Mouse (Mus musculus): ENCODE results near the gene Gm525. TPM values are rescaled to one million over a fixed set of nuclear protein-coding genes. Genes with fewer than 3 reads are reported as not detected.

Gene Gm525
- polyA plus RNA-seq, 1 experiment from 2014 or later, result 1.7 TPM

- Histone ChIP-seq H3K4me3 (ENCODE audit: low read depth, low read length) (peak overlapping the region; percentile 80), H3K9me3 (ENCODE audit: control insufficient read depth, low read length) (no peaks in the 10 kb centered on the region), H3K4me2 (replicated peaks; ENCODE audit: low read depth) (peak overlapping the region; percentile 96), H3K27me3 (ENCODE audit: control insufficient read depth, insufficient read depth, low read length) (no peaks in the 10 kb centered on the region), H3K27ac (replicated peaks) (peak overlapping the region; percentile 85), H3K36me3 (ENCODE audit: control insufficient read depth, insufficient read depth, low read length) (no peaks in the 10 kb centered on the region), H3K9ac (ENCODE audit: low read length) (peak overlapping the region; percentile 88), H3K4me1 (replicated peaks; ENCODE audit: control insufficient read depth, insufficient read depth) (peaks cover 5% of the 10 kb centered on the region; the same call in 1 of the 2 replicates)
- under 1% methylated on average over 33 of the region's 33 CpGs for WGBS
- no peak for DNase-seq (ENCODE audit: low spot score)
- TF ChIP-seq EP300 (optimal IDR thresholded peaks at IDR 0.05) (no peak), CTCF (IDR thresholded peaks at IDR 0.05; ENCODE audit: low read depth) (peak; percentile 20; the same call in 1 of the 2 replicates)
- ATAC-seq (ENCODE audit: low FRiP score, low TSS enrichment), result peak; percentile 3; the same call in 1 of the 2 replicates
These were observed 13.7 kb upstream of the Gm525 start for GRCm38 (mm10) chr11:89059919-89060422.

- under 1% methylated on average over 52 of the region's 63 CpGs for WGBS
- Histone ChIP-seq H3K27me3 (ENCODE audit: control insufficient read depth, insufficient read depth, low read length) (no peaks in the 10 kb centered on the region), H3K27ac (replicated peaks) (peak overlapping the region; percentile 85)
These were observed 13.1 kb upstream of the Gm525 start for GRCm38 (mm10) chr11:89060423-89061089.

GRCm38 (mm10) chr11:89061362-89061761 lies 12.3 kb upstream of the Gm525 start:
- H3K36me3 ChIP-seq (ENCODE audit: control insufficient read depth, insufficient read depth, low read length), result no peaks in the 10 kb centered on the region
- WGBS, result 70% methylated on average over 7 of the region's 7 CpGs
- ATAC-seq (ENCODE audit: low FRiP score, low TSS enrichment) (no peak), DNase-seq (ENCODE audit: low spot score) (no peak)
- H3K27me3 ChIP-seq (ENCODE audit: control insufficient read depth, insufficient read depth, low read length), result no peaks in the 10 kb centered on the region
- no peak overlapping the region for H3K9ac ChIP-seq (ENCODE audit: low read length)
- no peak overlapping the region for H3K4me2 ChIP-seq (replicated peaks; ENCODE audit: low read depth)
- no peak for TF ChIP-seq EP300 (optimal IDR thresholded peaks at IDR 0.05)
- no peaks in the 10 kb centered on the region for H3K9me3 ChIP-seq (ENCODE audit: control insufficient read depth, low read length)
- no peak overlapping the region for H3K4me3 ChIP-seq (ENCODE audit: low read depth, low read length)
- no peak overlapping the region for H3K27ac ChIP-seq (replicated peaks)
- H3K4me1 ChIP-seq (replicated peaks; ENCODE audit: control insufficient read depth, insufficient read depth), result peaks cover 5% of the 10 kb centered on the region; the same call in 1 of the 2 replicates

More at GRCm38 (mm10) chr11:89060423-89061089, 13.1 kb upstream of the Gm525 start:
- Histone ChIP-seq H3K4me3 (ENCODE audit: low read depth, low read length) (peak overlapping the region; percentile 80), H3K36me3 (ENCODE audit: control insufficient read depth, insufficient read depth, low read length) (no peaks in the 10 kb centered on the region), H3K4me2 (replicated peaks; ENCODE audit: low read depth) (peak overlapping the region; percentile 96), H3K9ac (ENCODE audit: low read length) (peak overlapping the region; percentile 88), H3K4me1 (replicated peaks; ENCODE audit: control insufficient read depth, insufficient read depth) (peaks cover 5% of the 10 kb centered on the region; the same call in 1 of the 2 replicates), H3K9me3 (ENCODE audit: control insufficient read depth, low read length) (no peaks in the 10 kb centered on the region)
- TF ChIP-seq EP300 (optimal IDR thresholded peaks at IDR 0.05), result no peak
- TF ChIP-seq CTCF (IDR thresholded peaks at IDR 0.05; ENCODE audit: low read depth), result no peak
- DNase-seq (ENCODE audit: low spot score), result peak; percentile 96
- peak; percentile 95 for ATAC-seq (ENCODE audit: low FRiP score, low TSS enrichment)

- 68% methylated on average over 6 of the region's 6 CpGs for WGBS
- ATAC-seq (ENCODE audit: low FRiP score, low TSS enrichment), result no peak
- no peak for DNase-seq (ENCODE audit: low spot score)
- Histone ChIP-seq H3K4me3 (ENCODE audit: low read depth, low read length) (no peak overlapping the region), H3K27ac (replicated peaks) (no peak overlapping the region), H3K9me3 (ENCODE audit: control insufficient read depth, low read length) (no peaks in the 10 kb centered on the region), H3K27me3 (ENCODE audit: control insufficient read depth, insufficient read depth, low read length) (no peaks in the 10 kb centered on the region), H3K36me3 (ENCODE audit: control insufficient read depth, insufficient read depth, low read length) (no peaks in the 10 kb centered on the region), H3K4me1 (replicated peaks; ENCODE audit: control insufficient read depth, insufficient read depth) (peaks cover 3% of the 10 kb centered on the region; the same call in 1 of the 2 replicates), H3K4me2 (replicated peaks; ENCODE audit: low read depth) (no peak overlapping the region), H3K9ac (ENCODE audit: low read length) (no peak overlapping the region)
- TF ChIP-seq EP300 (optimal IDR thresholded peaks at IDR 0.05) (no peak), CTCF (IDR thresholded peaks at IDR 0.05; ENCODE audit: low read depth) (no peak)
These were observed 9.3 kb upstream of the Gm525 start for GRCm38 (mm10) chr11:89064312-89064711.

GRCm38 (mm10) chr11:89065297-89065696 lies 8.3 kb upstream of the Gm525 start:
- ATAC-seq (ENCODE audit: low FRiP score, low TSS enrichment), result no peak
- 96% methylated on average over 3 of the region's 3 CpGs for WGBS
- DNase-seq (ENCODE audit: low spot score), result no peak
- no peaks in the 10 kb centered on the region for H3K27me3 ChIP-seq (ENCODE audit: control insufficient read depth, insufficient read depth, low read length)
- H3K9ac ChIP-seq (ENCODE audit: low read length), result no peak overlapping the region
- H3K36me3 ChIP-seq (ENCODE audit: control insufficient read depth, insufficient read depth, low read length), result no peaks in the 10 kb centered on the region
- no peak overlapping the region for H3K4me3 ChIP-seq (ENCODE audit: low read depth, low read length)
- H3K9me3 ChIP-seq (ENCODE audit: control insufficient read depth, low read length), result no peaks in the 10 kb centered on the region
- TF ChIP-seq EP300 (optimal IDR thresholded peaks at IDR 0.05), result no peak
- peak; percentile 59 for TF ChIP-seq CTCF (IDR thresholded peaks at IDR 0.05; ENCODE audit: low read depth)
- no peaks in the 10 kb centered on the region for H3K4me1 ChIP-seq (replicated peaks; ENCODE audit: control insufficient read depth, insufficient read depth)
- no peak overlapping the region for H3K27ac ChIP-seq (replicated peaks)
- no peak overlapping the region for H3K4me2 ChIP-seq (replicated peaks; ENCODE audit: low read depth)

- H3K27me3 ChIP-seq (ENCODE audit: control insufficient read depth, insufficient read depth, low read length), result no peaks in the 10 kb centered on the region
- DNase-seq (ENCODE audit: low spot score) (no peak), ATAC-seq (ENCODE audit: low FRiP score, low TSS enrichment) (no peak)
- no peak overlapping the region for H3K4me2 ChIP-seq (replicated peaks; ENCODE audit: low read depth)
- H3K9me3 ChIP-seq (ENCODE audit: control insufficient read depth, low read length), result no peaks in the 10 kb centered on the region
- no peaks in the 10 kb centered on the region for H3K4me1 ChIP-seq (replicated peaks; ENCODE audit: control insufficient read depth, insufficient read depth)
- no peak overlapping the region for H3K27ac ChIP-seq (replicated peaks)
- TF ChIP-seq EP300 (optimal IDR thresholded peaks at IDR 0.05) (no peak), CTCF (IDR thresholded peaks at IDR 0.05; ENCODE audit: low read depth) (no peak)
- H3K36me3 ChIP-seq (ENCODE audit: control insufficient read depth, insufficient read depth, low read length), result no peaks in the 10 kb centered on the region
- 76% methylated on average over 6 of the region's 6 CpGs for WGBS
- no peak overlapping the region for H3K4me3 ChIP-seq (ENCODE audit: low read depth, low read length)
- no peak overlapping the region for H3K9ac ChIP-seq (ENCODE audit: low read length)
These were observed 7.5 kb upstream of the Gm525 start for GRCm38 (mm10) chr11:89066126-89066525.

Data from stomach, postnatal 0 days (tissue).